ENCODE assay signal across 8 mouse cellular contexts in genomic region chr8:115705591-115706110, GRCm38 (mm10). TPM values are rescaled to one million over a fixed set of nuclear protein-coding genes. Genes with fewer than 3 reads are reported as not detected.
DNase-seq lines count a peak whose midpoint lies in the region; ATAC-seq and TF ChIP-seq lines count a peak whose summit lies in the region.

No protein-coding gene starts in this region.

- H3K4me3 ChIP-seq in bone marrow macrophage, adult 2 months (ENCODE audit: insufficient read depth, low read length), result peak overlapping the region; percentile 76
- peak overlapping the region; percentile 59 for H3K4me3 ChIP-seq in forebrain, embryonic 14.5 days (ENCODE audit: low read depth, low read length)
- H3K4me3 ChIP-seq in hindbrain, embryonic 10.5 days, result peak overlapping the region; percentile 74
- H3K4me3 ChIP-seq in midbrain, embryonic 10.5 days, result peak overlapping the region; percentile 76

- no peaks in the 10 kb centered on the region for H3K36me3 ChIP-seq in forebrain, embryonic 14.5 days (ENCODE audit: control insufficient read depth, insufficient read depth, low read length)
- no peaks in the 10 kb centered on the region for H3K36me3 ChIP-seq in hindbrain, embryonic 10.5 days
- no peaks in the 10 kb centered on the region for H3K36me3 ChIP-seq in midbrain, embryonic 10.5 days

- H3K9ac ChIP-seq in forebrain, embryonic 14.5 days (ENCODE audit: low read length), result peak overlapping the region; percentile 71

- H3K4me1 ChIP-seq in bone marrow macrophage, adult 2 months (ENCODE audit: control insufficient read depth, insufficient read depth, low read length), result peaks cover 10% of the 10 kb centered on the region
- peaks cover 5% of the 10 kb centered on the region for H3K4me1 ChIP-seq in forebrain, embryonic 14.5 days (ENCODE audit: control insufficient read depth, insufficient read depth, low read length)
- H3K4me1 ChIP-seq in hindbrain, embryonic 10.5 days (replicated peaks), result peaks cover 40% of the 10 kb centered on the region
- peaks cover 43% of the 10 kb centered on the region for H3K4me1 ChIP-seq in midbrain, embryonic 10.5 days

- intact Hi-C loops in left cerebral cortex, postnatal 4 days (cut with DNase I), result loop anchor here (5.0 to 10.0 kb wide), 4 partner anchors 551 to 1253 kb away; no protein-coding TSS in a partner anchor

- H3K4me2 ChIP-seq in forebrain, embryonic 14.5 days (ENCODE audit: low read length), result peak overlapping the region; percentile 90

- peak; percentile 65 for DNase-seq in Muller cell, postnatal 12 days (ENCODE audit: inconsistent ontology term)
- DNase-seq in forebrain, embryonic 14.5 days (ENCODE audit: low spot score), result peak; percentile 60
- peak; percentile 73 for DNase-seq in hindbrain, embryonic 10.5 days (ENCODE audit: low spot score)
- DNase-seq in left cerebral cortex, postnatal 4 days, result peak; percentile 57
- DNase-seq in midbrain, embryonic 10.5 days (ENCODE audit: low spot score), result peak; percentile 70
- peak; percentile 14 to 28 for DNase-seq in right cerebral cortex, postnatal 36 days (ENCODE audit: low spot score in 2 of 2)

- 2% methylated on average over 36 of the region's 36 CpGs for WGBS in forebrain, embryonic 14.5 days
- WGBS in hindbrain, embryonic 10.5 days, result under 1% methylated on average over 36 of the region's 36 CpGs
- WGBS in midbrain, embryonic 10.5 days, result under 1% methylated on average over 34 of the region's 36 CpGs

- ATAC-seq in forebrain, embryonic 14.5 days, result no peak
- ATAC-seq in megakaryocyte-erythroid progenitor cell, adult 5-6 weeks (replicated peaks; ENCODE audit: low FRiP score, low TSS enrichment, poor library complexity, severe bottlenecking), result no peak

- no peak for TF ChIP-seq CTCF in bone marrow macrophage, adult 2 months (IDR thresholded peaks at IDR 0.05; ENCODE audit: low read depth, low read length)

- H3K9me3 ChIP-seq in forebrain, embryonic 14.5 days (replicated peaks; ENCODE audit: control insufficient read depth, low read length), result no peaks in the 10 kb centered on the region
- H3K9me3 ChIP-seq in hindbrain, embryonic 10.5 days, result no peaks in the 10 kb centered on the region
- H3K9me3 ChIP-seq in midbrain, embryonic 10.5 days (replicated peaks), result no peaks in the 10 kb centered on the region

- no peak for TF ChIP-seq POLR2A in bone marrow macrophage, adult 2 months (IDR thresholded peaks at IDR 0.05; ENCODE audit: borderline replicate concordance, low read depth, low read length)

- peak overlapping the region; percentile 100 for H3K27ac ChIP-seq in bone marrow macrophage, adult 2 months (ENCODE audit: insufficient read depth, low read depth, low read length)
- H3K27ac ChIP-seq in forebrain, embryonic 14.5 days (ENCODE audit: low read depth, low read length), result peak overlapping the region; percentile 84
- peak overlapping the region; percentile 89 for H3K27ac ChIP-seq in hindbrain, embryonic 10.5 days
- peak overlapping the region; percentile 83 for H3K27ac ChIP-seq in midbrain, embryonic 10.5 days (replicated peaks)

- H3K27me3 ChIP-seq in forebrain, embryonic 14.5 days (replicated peaks; ENCODE audit: control insufficient read depth, insufficient read depth, low read length), result 0 out of 2 replicates have a peak, but pooled peaks cover 7% of the 10 kb centered on the region
- H3K27me3 ChIP-seq in hindbrain, embryonic 10.5 days (ENCODE audit: insufficient read depth, poor library complexity, severe bottlenecking), result peaks cover 27% of the 10 kb centered on the region
- H3K27me3 ChIP-seq in midbrain, embryonic 10.5 days (ENCODE audit: low read depth, poor library complexity, severe bottlenecking), result peaks cover 58% of the 10 kb centered on the region

RNA-seq across cellular contexts. Expression of gene Maf, which starts 1.9 kb away (rescaled TPM):
- 328 and 335 TPM in 2 replicates for polyA plus RNA-seq in bone marrow macrophage, adult 2 months (2012; ENCODE audit: insufficient read depth, insufficient read length, missing spikeins)
- polyA plus RNA-seq in forebrain, embryonic 14.5 days (2014; fragmentation: Nextera tagmentation; extraction: Ambion mirVana), result 4.5 and 6.1 TPM in 2 replicates
- 2.3 and 2.9 TPM in 2 replicates for polyA plus RNA-seq in hindbrain, embryonic 10.5 days (2016; fragmentation: Nextera tagmentation; extraction: Ambion mirVana)
- total RNA-seq in left cerebral cortex, postnatal 4 days (2021), result 10 to 100 TPM; 37.8 to 41.9 TPM
- polyA plus RNA-seq in midbrain, embryonic 10.5 days (2016; fragmentation: Nextera tagmentation; extraction: Ambion mirVana), result 2.2 and 2.6 TPM in 2 replicates
- total RNA-seq in megakaryocyte-erythroid progenitor cell, adult 5-6 weeks (2014; fragmentation: Nextera tagmentation), result 0.46 and 0.67 TPM in 2 replicates
- total RNA-seq in megakaryocyte-erythroid progenitor cell, adult 5-6 weeks (2017), result 0.23 and 0.56 TPM in 2 replicates

Comparison
In these comparisons a context has a peak if more than half of its experiments do, and no peak if none do; other contexts are left out.
1. DNase-seq: peak in every context shown above with its lines; median percentile 73 in hindbrain, embryonic 10.5 days; 70 in midbrain, embryonic 10.5 days; 65 in Muller cell, postnatal 12 days; 60 in forebrain, embryonic 14.5 days; 57 in left cerebral cortex, postnatal 4 days; 21 in right cerebral cortex, postnatal 36 days.
2. RNA of gene Maf, which starts 1.9 kb away (polyA plus RNA-seq): 328 to 335 TPM in bone marrow macrophage, adult 2 months; 4.5 to 6.1 TPM in forebrain, embryonic 14.5 days, 2.3 to 2.9 TPM in hindbrain, embryonic 10.5 days and 2.2 to 2.6 TPM in midbrain, embryonic 10.5 days; every median in the first group is over 10 times any median in the second.
3. Peak in every context shown above with its lines, with median percentiles within 50 percentile points of each other: H3K27ac ChIP-seq and H3K4me3 ChIP-seq.